Mouse (Mus musculus): ENCODE measurements at regions not wholly inside any gene's neighbourhood (a gene's known extent, or its start where the extent isn't known, plus 50 kb on each side); places are given as distances from the start of the nearest gene placed in this dataset.

- in situ Hi-C loops (cut with MboI), result no loop called here
These were observed 118.2 kb downstream of the Qrsl1 start for GRCm38 (mm10) chr10:43783304-43783703.

GRCm38 (mm10) chr10:43790780-43791179 is 110.8 kb downstream of the Qrsl1 start:
- in situ Hi-C loops (cut with MboI), result no loop called here

GRCm38 (mm10) chr10:43791525-43792021 is 110.0 kb downstream of the Qrsl1 start:
- in situ Hi-C loops (cut with MboI), result no loop called here

GRCm38 (mm10) chr10:43792618-43793017 is 108.9 kb downstream of the Qrsl1 start:
- in situ Hi-C loops (cut with MboI), result no loop called here

- in situ Hi-C loops (cut with MboI), result no loop called here
These were observed 107.0 kb downstream of the Qrsl1 start for GRCm38 (mm10) chr10:43794587-43794986.

- in situ Hi-C loops (cut with MboI), result no loop called here
These were observed 101.5 kb downstream of the Qrsl1 start for GRCm38 (mm10) chr10:43800077-43800476.

GRCm38 (mm10) chr10:43815291-43815690 is 86.3 kb downstream of the Qrsl1 start:
- in situ Hi-C loops (cut with MboI), result no loop called here

GRCm38 (mm10) chr10:43817522-43818198 is 83.9 kb downstream of the Qrsl1 start:
- in situ Hi-C loops (cut with MboI), result no loop called here

GRCm38 (mm10) chr10:43818623-43819022 is 82.9 kb downstream of the Qrsl1 start:
- in situ Hi-C loops (cut with MboI), result no loop called here

GRCm38 (mm10) chr10:43819434-43819833 is 82.1 kb downstream of the Qrsl1 start:
- in situ Hi-C loops (cut with MboI), result no loop called here

- in situ Hi-C loops (cut with MboI), result loop anchor here (10.0 kb wide), 1 partner anchor 248 kb away; the partner anchor contains the start of gene Cd24a
These were observed 78.9 kb downstream of the Qrsl1 start for GRCm38 (mm10) chr10:43822615-43823014.

- in situ Hi-C loops (cut with MboI), result loop anchor here (10.0 kb wide), 1 partner anchor 249 kb away; the partner anchor contains the start of gene Cd24a
These were observed 77.5 kb downstream of the Qrsl1 start for GRCm38 (mm10) chr10:43824009-43824408.
